Mouse (Mus musculus) Patski (cell line): ENCODE results near the gene Arsg. TPM values are rescaled to one million over a fixed set of nuclear protein-coding genes. Genes with fewer than 3 reads are reported as not detected.

Experiments
- ATAC-seq: fragments of 100-300 bp; one replicate; pipeline ENCODE4 v1.8.0; 2021
- CTCF ChIA-PET: fragments of 350-600 bp; sonication (Branson Sonifier 250); formaldehyde crosslinking; loops from one replicate; lab custom pipeline; 2022; ENCODE audit warnings: inconsistent platforms; lab: Charles Lee
- POLR2A ChIA-PET: fragments of 350-600 bp; sonication (Branson Sonifier 250); formaldehyde crosslinking; loops from one replicate; lab custom pipeline; 2022; ENCODE audit warnings: antibody characterized with exemption, inconsistent platforms; lab: Charles Lee
- DNase-seq: peaks from one replicate; pipeline ENCODE4 v3.0.0-alpha.2; 2011; ENCODE audit warnings: low read depth, low spot score
- H3K27me3 ChIP-seq: fragments of 371-371 bp; one replicate; pipeline ENCODE4 v1.5.1; 2021
- CTCF ChIP-seq: fragments of 100-300 bp; IDR thresholded peaks from one replicate; pipeline ENCODE4 v1.5.1; 2021
- in situ Hi-C: fragments of 300-500 bp; cut with MboI; formaldehyde crosslinking; loops from 3 replicates; pipeline ENCODE4 v1.11.1; 2018; ENCODE audit warnings: low pct_unique_long_range_greater_than_20kb, mixed read lengths
- polyA plus RNA-seq: library from polyadenylated mRNA; unstranded; gene quantifications from one replicate; pipeline ENCODE4 v1.2.3, GENCODE M21; 2021

Gene Arsg
- polyA plus RNA-seq, 1 experiment from 2014 or later: 1.1 TPM

DNA sequence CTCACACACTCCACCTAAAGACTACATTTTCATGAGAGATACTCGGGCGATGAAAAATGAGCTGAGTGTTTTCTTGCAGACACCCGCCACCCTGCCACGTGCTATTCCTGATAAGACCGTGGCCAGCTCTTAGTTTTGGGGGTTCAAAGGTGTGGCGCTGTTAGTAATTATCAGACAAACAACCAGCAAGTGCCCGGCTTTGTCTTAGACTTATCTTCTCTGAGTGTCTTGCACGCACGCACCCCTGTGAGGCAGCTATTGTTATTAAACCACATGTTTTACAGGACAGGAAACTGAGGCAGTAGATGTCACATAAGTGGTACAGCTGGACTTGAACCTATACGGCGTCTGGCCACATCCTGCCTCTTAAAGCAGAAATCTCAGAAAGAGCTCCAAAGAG is 84.2 kb downstream of the Arsg start:
- DNase-seq: no peak
- no peak for TF ChIP-seq CTCF
- CTCF ChIA-PET: interaction anchor here (1.3 to 1.5 kb wide), 2 partner anchors 14 to 28 kb away, joined by 3 to 4 read pairs; no protein-coding TSS in a partner anchor
- ATAC-seq: no peak
- POLR2A ChIA-PET: interaction anchor here (0.8 kb wide), 1 partner anchor 16 kb away, joined by 3 read pairs; no protein-coding TSS in a partner anchor
- H3K27me3 ChIP-seq: no peaks in the 10 kb centered on the region
- in situ Hi-C loops: no loop called here

DNA sequence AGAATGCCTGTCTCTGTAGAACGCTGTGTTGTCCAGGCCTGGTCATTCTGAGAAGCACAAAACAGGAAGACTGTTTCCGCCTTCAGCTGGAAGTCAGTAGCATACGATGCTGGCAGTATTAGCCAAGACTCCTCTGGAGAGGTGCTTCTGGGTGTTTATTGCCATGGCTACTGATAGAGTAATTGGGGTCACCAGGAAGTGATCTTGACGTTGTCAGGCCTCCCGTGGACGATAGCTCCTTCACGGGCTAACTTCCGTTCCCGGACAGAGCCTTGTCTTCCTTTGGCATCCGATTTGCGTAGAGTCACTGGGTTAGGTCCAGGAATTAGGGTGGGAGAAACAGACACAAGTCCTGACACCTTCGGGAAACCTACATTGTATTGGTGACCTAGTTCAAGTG is 86.1 kb downstream of the Arsg start:
- DNase-seq (no peak), ATAC-seq (no peak)
- H3K27me3 ChIP-seq: no peaks in the 10 kb centered on the region
- CTCF ChIA-PET: interaction anchor here (1.4 kb wide), 1 partner anchor 108 kb away, joined by 3 read pairs; no protein-coding TSS in a partner anchor
- in situ Hi-C loops: no loop called here
- POLR2A ChIA-PET: no interaction called here
- TF ChIP-seq CTCF: no peak

GRCm38 (mm10) chr11:109560793-109561257 is 87.7 kb downstream of the Arsg start:
- TF ChIP-seq CTCF: peak; percentile 67
- no peaks in the 10 kb centered on the region for H3K27me3 ChIP-seq
- CTCF ChIA-PET: interaction anchor here (0.9 to 1.4 kb wide), 2 partner anchors 19 to 90 kb away, joined by 3 read pairs; no protein-coding TSS in a partner anchor
- POLR2A ChIA-PET: interaction anchor here (0.6 kb wide), 1 partner anchor 12 kb away, joined by 3 read pairs; no protein-coding TSS in a partner anchor
- peak; percentile 26 for ATAC-seq
- DNase-seq: no peak
- in situ Hi-C loops: no loop called here

DNA sequence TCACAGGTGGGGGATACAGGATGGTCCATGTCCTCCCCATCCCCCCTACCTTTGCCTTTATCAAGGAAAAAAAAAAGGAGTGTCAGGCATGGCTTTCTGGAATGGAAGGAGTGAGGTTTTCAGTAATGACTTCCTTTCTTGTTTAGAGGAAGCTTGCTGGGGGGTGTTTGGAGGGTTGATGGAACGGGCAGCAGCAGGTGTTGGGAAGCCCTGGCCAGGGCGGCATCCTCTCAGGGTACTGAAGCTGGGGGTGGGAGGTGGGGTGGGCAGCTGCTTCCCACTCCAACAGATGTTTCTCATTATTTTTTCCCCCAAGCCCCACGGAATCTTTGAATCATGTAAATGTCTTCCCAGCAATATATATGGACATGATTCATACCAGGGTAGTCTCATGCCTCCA is 88.3 kb downstream of the Arsg start:
- DNase-seq: no peak
- ChIA-PET CTCF (interaction anchor here (1.4 kb wide), 1 partner anchor 20 kb away, joined by 3 read pairs; no protein-coding TSS in a partner anchor), POLR2A (interaction anchor here (0.6 to 1.2 kb wide), 2 partner anchors 11 to 15 kb away, joined by 3 read pairs; no protein-coding TSS in a partner anchor)
- no peaks in the 10 kb centered on the region for H3K27me3 ChIP-seq
- TF ChIP-seq CTCF: no peak
- ATAC-seq: no peak
- in situ Hi-C loops: no loop called here

DNA sequence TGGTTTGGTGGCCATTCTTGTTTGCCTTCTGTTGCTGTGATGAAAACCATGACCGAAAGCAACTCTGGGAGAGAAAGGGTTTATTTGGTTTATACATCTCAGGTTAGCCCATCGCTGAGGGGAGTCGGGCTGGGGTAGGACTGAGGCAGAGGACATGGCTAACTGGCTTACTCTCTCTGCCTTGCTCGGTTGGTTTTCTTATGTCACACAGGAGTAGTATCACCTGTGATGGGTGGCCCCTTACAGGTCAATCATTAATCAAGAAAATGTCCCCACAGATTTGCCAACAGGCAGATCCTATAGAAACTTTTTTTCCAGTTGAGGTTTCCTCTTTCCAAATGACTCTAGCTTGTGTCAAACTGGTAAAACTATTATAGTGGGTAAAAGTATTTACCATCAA is 90.5 kb downstream of the Arsg start:
- ChIA-PET CTCF (no interaction called here), POLR2A (interaction anchor here (0.6 kb wide), 1 partner anchor 127 kb away, joined by 3 read pairs; no protein-coding TSS in a partner anchor)
- H3K27me3 ChIP-seq: no peaks in the 10 kb centered on the region
- no peak for ATAC-seq
- no peak for DNase-seq
- TF ChIP-seq CTCF: no peak
- in situ Hi-C loops: no loop called here

DNA sequence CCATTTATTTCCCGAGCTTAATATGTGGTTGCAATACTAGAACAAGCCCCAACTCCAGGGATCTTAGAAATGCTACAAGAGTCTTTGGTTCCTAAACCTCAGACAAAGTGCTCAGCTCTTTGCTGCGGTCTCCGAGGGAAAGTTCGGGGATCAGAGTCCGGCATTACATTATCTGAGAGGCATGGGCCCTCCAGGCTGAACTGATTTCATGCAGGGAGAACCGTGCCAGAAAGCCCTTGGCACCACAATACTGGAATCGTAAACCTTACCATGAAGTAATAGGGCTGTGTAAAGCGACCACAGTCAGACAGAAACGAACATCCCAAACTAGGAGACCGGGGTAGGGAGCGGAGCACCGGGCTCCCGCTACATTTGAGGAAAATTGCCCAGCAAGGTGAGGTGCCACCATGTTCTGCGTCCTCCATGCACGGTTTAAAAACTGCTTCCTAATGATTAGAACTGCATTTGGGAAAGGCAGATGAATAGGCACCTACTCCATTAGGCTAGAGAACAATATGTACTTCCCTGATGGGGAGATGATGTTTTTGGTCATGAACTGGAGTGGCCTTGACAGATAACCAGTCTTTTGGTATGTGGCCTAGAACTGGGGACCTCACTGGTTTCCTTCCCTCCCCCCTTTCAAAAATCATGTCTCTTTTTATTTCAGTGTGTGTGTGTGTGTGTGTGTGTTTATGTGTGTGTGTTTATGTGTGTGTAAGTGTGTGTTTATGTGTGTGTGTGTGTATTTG is 91.5 kb downstream of the Arsg start:
- ATAC-seq (no peak), DNase-seq (no peak)
- in situ Hi-C loops: no loop called here
- ChIA-PET POLR2A (interaction anchor here (0.6 kb wide), 1 partner anchor 127 kb away, joined by 3 read pairs; no protein-coding TSS in a partner anchor), CTCF (no interaction called here)
- H3K27me3 ChIP-seq: no peaks in the 10 kb centered on the region
- no peak for TF ChIP-seq CTCF

DNA sequence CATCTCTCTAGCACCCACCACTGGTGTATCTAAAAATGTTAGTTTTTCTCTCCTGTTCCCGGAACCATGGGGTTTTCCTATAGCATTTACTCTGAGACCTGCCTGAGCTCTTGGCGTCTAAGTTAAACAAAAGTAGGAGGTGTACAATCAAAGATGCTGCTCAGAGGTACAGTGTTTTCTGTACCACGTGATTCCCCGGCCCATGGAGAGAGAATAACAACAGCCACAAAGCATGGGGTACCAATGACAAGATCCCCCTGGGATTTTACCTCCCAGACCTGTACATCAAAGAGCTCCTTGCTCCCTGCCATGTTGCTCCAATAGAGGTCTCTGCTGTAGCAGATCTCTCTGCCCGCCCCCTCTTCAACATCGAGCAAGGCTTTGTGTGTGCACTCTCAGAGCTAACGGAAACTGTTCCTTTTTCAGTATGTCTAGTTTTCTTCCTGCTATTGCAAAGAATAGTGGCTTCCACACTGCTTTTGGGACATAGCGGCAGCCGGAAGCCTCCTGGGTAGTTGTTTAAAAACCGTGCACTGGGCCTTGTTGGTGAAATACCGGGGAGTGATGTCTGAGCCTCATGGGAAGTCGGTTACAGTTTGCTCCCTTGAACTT is 95.9 kb downstream of the Arsg start:
- H3K27me3 ChIP-seq: no peaks in the 10 kb centered on the region
- POLR2A ChIA-PET: no interaction called here
- CTCF ChIA-PET: no interaction called here
- no peak for TF ChIP-seq CTCF
- in situ Hi-C loops: no loop called here
- no peak for ATAC-seq
- no peak for DNase-seq

GRCm38 (mm10) chr11:109569809-109570208 is 96.6 kb downstream of the Arsg start:
- CTCF ChIA-PET: no interaction called here
- POLR2A ChIA-PET: no interaction called here
- no peak for TF ChIP-seq CTCF
- no peaks in the 10 kb centered on the region for H3K27me3 ChIP-seq
- ATAC-seq: no peak
- in situ Hi-C loops: no loop called here
- DNase-seq: no peak

DNA sequence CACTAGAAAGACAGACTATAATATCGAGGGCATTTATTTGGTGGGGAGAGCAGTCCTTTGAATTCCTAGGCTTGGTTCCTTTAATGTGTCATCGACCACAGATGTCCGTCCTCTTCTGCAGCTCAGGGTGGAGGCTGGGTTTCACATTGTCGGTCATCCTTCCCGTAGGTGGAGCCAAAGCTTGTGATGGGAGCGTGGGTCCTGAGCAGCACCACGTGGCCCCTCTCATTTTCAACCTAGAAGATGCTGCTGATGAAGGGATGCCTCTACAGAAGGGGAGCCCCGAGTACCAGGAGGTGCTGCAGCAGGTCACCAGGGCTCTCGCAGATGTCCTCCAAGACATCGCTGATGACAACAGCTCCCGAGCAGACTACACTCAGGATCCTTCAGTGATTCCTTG is 98.9 kb downstream of the Arsg start:
- DNase-seq (no peak), ATAC-seq (no peak)
- ChIA-PET POLR2A (interaction anchor here (1.0 kb wide), 1 partner anchor 11 kb away, joined by 3 read pairs; no protein-coding TSS in a partner anchor), CTCF (no interaction called here)
- H3K27me3 ChIP-seq: no peaks in the 10 kb centered on the region
- no peak for TF ChIP-seq CTCF
- in situ Hi-C loops: no loop called here

GRCm38 (mm10) chr11:109574604-109575003 is 101.4 kb downstream of the Arsg start:
- ChIA-PET CTCF (interaction anchor here (0.7 kb wide), 1 partner anchor 11 kb away, joined by 3 read pairs; no protein-coding TSS in a partner anchor), POLR2A (no interaction called here)
- DNase-seq (no peak), ATAC-seq (no peak)
- in situ Hi-C loops: no loop called here
- no peak for TF ChIP-seq CTCF
- no peaks in the 10 kb centered on the region for H3K27me3 ChIP-seq
